Mouse (Mus musculus) thymus, adult 2 months (tissue): ENCODE measurements around the gene Tsku.

Experiments
- CTCF ChIP-seq: fragments of 200-500 bp; IDR thresholded peaks from 2 replicates; pipeline ENCODE4 v1.5.1; 2012; ENCODE audit warnings: mild to moderate bottlenecking, control low read depth, low read length, moderate library complexity, borderline replicate concordance; ENCODE audit not compliant: control insufficient read depth, poor library complexity, insufficient read depth; ENCODE audit errors: extremely low read depth
- POLR2A ChIP-seq: fragments of 200-500 bp; IDR thresholded peaks from 2 replicates; pipeline ENCODE4 v1.6.1; 2012; ENCODE audit warnings: mild to moderate bottlenecking, low read length, control low read depth, moderate library complexity; ENCODE audit not compliant: control insufficient read depth, poor library complexity, insufficient read depth; ENCODE audit errors: extremely low read depth

DNA sequence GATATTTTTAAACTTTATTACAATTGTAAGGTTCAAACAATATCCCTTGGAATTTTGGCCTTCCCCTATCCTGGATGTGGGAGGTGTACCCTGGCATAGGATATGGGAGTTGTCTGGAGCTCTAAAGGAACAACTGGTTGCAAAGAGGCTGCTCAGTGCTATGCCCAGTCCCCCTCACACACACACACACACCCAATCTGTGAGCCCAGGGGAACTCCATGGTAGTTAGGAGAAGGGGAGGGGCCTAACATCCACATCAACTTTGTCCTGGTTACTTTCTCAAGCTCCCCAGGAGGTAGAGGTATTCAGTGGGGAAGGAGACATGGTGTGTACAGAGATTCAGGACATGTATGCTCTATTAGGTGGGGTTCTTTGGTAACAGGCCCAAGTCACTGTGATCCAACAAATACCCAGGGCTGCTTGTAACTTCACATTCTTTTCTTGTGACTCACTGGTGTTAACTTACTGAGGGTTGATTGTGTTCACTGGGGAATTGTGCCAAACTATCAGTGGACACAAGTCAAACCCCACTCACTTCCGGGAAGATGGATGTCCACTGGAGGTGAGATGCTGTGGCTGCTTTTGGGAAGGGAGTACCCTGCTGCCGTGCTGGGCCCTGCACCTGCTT, 30.6 kb downstream of the Tsku start:
- TF ChIP-seq POLR2A (no peak), CTCF (no peak)
